Mouse (Mus musculus) forebrain, postnatal 0 days (tissue): ENCODE results near the gene Mthfd2. TPM values are rescaled to one million over a fixed set of nuclear protein-coding genes. Genes with fewer than 3 reads are reported as not detected.
"Not testable (repeated sequence)": the region's sequence is repeated elsewhere in the genome, so short reads cannot be mapped to it uniquely, and the experiment has no call there.

Source experiments
- ATAC-seq: fragments of 200-750 bp; cut with Nextera tagmentation; 2 replicates; pipeline ENCODE4 v1.8.0; 2017; ENCODE audit warnings: mild to moderate bottlenecking, moderate library complexity
- DNase-seq: peaks from one replicate; pipeline ENCODE4 v3.0.0-alpha.2; 2015
- H3K27ac ChIP-seq: fragments of 300-500 bp; sonication (generic); 2 replicates; pipeline ENCODE4 v1.5.1; 2014; ENCODE audit warnings: low read depth, mild to moderate bottlenecking, antibody characterized with exemption, low read length, moderate library complexity, mixed read lengths
- H3K27me3 ChIP-seq: fragments of 300-500 bp; sonication (generic); 2 replicates; pipeline ENCODE4 v1.6.1; 2014; ENCODE audit warnings: mild to moderate bottlenecking, low read length, mixed read lengths; ENCODE audit not compliant: insufficient read depth
- H3K36me3 ChIP-seq: fragments of 300-500 bp; sonication (generic); 2 replicates; pipeline ENCODE4 v1.6.1; 2014; ENCODE audit warnings: mild to moderate bottlenecking, moderate library complexity; ENCODE audit not compliant: insufficient read depth
- H3K4me1 ChIP-seq: fragments of 300-500 bp; sonication (generic); 2 replicates; pipeline ENCODE4 v1.6.1; 2014; ENCODE audit warnings: antibody characterized with exemption; ENCODE audit not compliant: insufficient read depth
- H3K4me2 ChIP-seq: fragments of 300-500 bp; sonication (generic); 2 replicates; pipeline ENCODE4 v1.6.1; 2014; ENCODE audit warnings: low read depth, mild to moderate bottlenecking, moderate library complexity
- H3K4me3 ChIP-seq: fragments of 300-500 bp; sonication (generic); 2 replicates; pipeline ENCODE4 v1.5.1; 2014; ENCODE audit warnings: low read depth, low read length, mixed read lengths
- H3K9ac ChIP-seq: fragments of 300-500 bp; sonication (generic); 2 replicates; pipeline ENCODE4 v1.6.1; 2014; ENCODE audit warnings: mild to moderate bottlenecking
- H3K9me3 ChIP-seq: fragments of 300-500 bp; sonication (generic); 2 replicates; pipeline ENCODE4 v1.6.1; 2016; ENCODE audit warnings: low read length
- CTCF ChIP-seq: sonication (generic); IDR thresholded peaks from 2 replicates; pipeline ENCODE4 v1.5.1; 2016; ENCODE audit warnings: antibody characterized with exemption, control low read depth, low read depth
- WGBS: fragments of 180-500 bp; shearing (Covaris S2); extraction: QIAGEN DNeasy Blood & Tissue Kit; methylation state at CpG from one replicate; pipeline ENCODE4 v1.1.7; 2014; 5-methylcytosine and 5-hydroxymethylcytosine counted together
- polyA plus RNA-seq: library from polyadenylated mRNA; unstranded; fragments of >200 nt; fragmentation: Nextera tagmentation; extraction: Ambion mirVana; gene quantifications from 2 replicates; pipeline ENCODE4 v1.2.1, GENCODE M21; 2015
- total RNA-seq: library from RNA; depleted of rRNA; stranded (reverse); fragments of >200 nt; gene quantifications from 2 replicates; pipeline ENCODE4 v1.2.3, GENCODE M21; 2014

Gene Mthfd2
- total and polyA plus RNA-seq, 2 experiments from 2014 or later, result 21.5 to 31.9 TPM

GRCm38 (mm10) chr6:83350172-83350571 is 24.5 kb upstream of the Mthfd2 start:
- WGBS, result 82% methylated on average over 7 of the region's 7 CpGs
- Histone ChIP-seq H3K36me3 (peaks cover 22% of the 10 kb centered on the region), H3K4me3 (peak overlapping the region; percentile 79), H3K9ac (peak overlapping the region; percentile 92), H3K4me2 (peak overlapping the region; percentile 75), H3K27me3 (no peaks in the 10 kb centered on the region), H3K27ac (no peak overlapping the region), H3K9me3 (no peaks in the 10 kb centered on the region), H3K4me1 (no peaks in the 10 kb centered on the region)
- TF ChIP-seq CTCF, result no peak
- DNase-seq, result no peak
- no peak for ATAC-seq

- Histone ChIP-seq H3K9ac (peak overlapping the region; percentile 92), H3K27me3 (no peaks in the 10 kb centered on the region), H3K9me3 (no peaks in the 10 kb centered on the region), H3K4me3 (peak overlapping the region; percentile 79), H3K27ac (peak overlapping the region; percentile 57), H3K36me3 (peaks cover 15% of the 10 kb centered on the region), H3K4me2 (peak overlapping the region; percentile 75), H3K4me1 (no peaks in the 10 kb centered on the region)
- peak; percentile 83 for DNase-seq
- ATAC-seq, result peak; percentile 97
- peak; percentile 86 for TF ChIP-seq CTCF
- under 1% methylated on average over 53 of the region's 53 CpGs for WGBS
Measured at GRCm38 (mm10) chr6:83349274-83349958, 23.7 kb upstream of the Mthfd2 start.

GRCm38 (mm10) chr6:83348873-83349272 is 23.2 kb upstream of the Mthfd2 start, which contains the start of gene Bola3:
Gene Bola3, plus strand, starts transcription at chr6:83349147.
- H3K4me3 ChIP-seq, result peak within 1 kb of the TSS; percentile 79
- no peaks in the 10 kb centered on the region for H3K9me3 ChIP-seq
- peak within 1 kb of the TSS; percentile 57 for H3K27ac ChIP-seq
- peak; percentile 45 for ATAC-seq
- H3K27me3 ChIP-seq, result no peaks in the 10 kb centered on the region
- peaks cover 9% of the 10 kb centered on the region for H3K36me3 ChIP-seq
- no peaks in the 10 kb centered on the region for H3K4me1 ChIP-seq
- peak within 1 kb of the TSS; percentile 75 for H3K4me2 ChIP-seq
- TF ChIP-seq CTCF, result no peak
- no peak for DNase-seq
- WGBS, result 33% methylated on average over 6 of the region's 6 CpGs
- H3K9ac ChIP-seq, result peak within 1 kb of the TSS; percentile 92

GRCm38 (mm10) chr6:83347916-83348315 is 22.2 kb upstream of the Mthfd2 start:
- DNase-seq, result no peak
- H3K9ac ChIP-seq, result no peak overlapping the region
- H3K4me2 ChIP-seq, result no peak overlapping the region
- TF ChIP-seq CTCF, result no peak
- no peaks in the 10 kb centered on the region for H3K27me3 ChIP-seq
- WGBS, result 86% methylated on average over 3 of the region's 3 CpGs
- no peaks in the 10 kb centered on the region for H3K4me1 ChIP-seq
- H3K27ac ChIP-seq, result no peak overlapping the region
- ATAC-seq, result no peak
- peaks cover 1% of the 10 kb centered on the region; the same call in 1 of the 2 replicates for H3K36me3 ChIP-seq
- H3K4me3 ChIP-seq, result no peak overlapping the region
- no peaks in the 10 kb centered on the region for H3K9me3 ChIP-seq

- not testable (repeated sequence) for H3K27ac ChIP-seq, H3K4me1 ChIP-seq, ATAC-seq, H3K27me3 ChIP-seq, H3K4me3 ChIP-seq, H3K9me3 ChIP-seq, H3K9ac ChIP-seq, H3K4me2 ChIP-seq, DNase-seq
- peaks cover 26% of the 10 kb centered on the region for H3K36me3 ChIP-seq
- WGBS, result 94% methylated on average over 8 of the region's 8 CpGs
Measured at GRCm38 (mm10) chr6:83345285-83345684, 19.6 kb upstream of the Mthfd2 start.

GRCm38 (mm10) chr6:83342957-83343356 is 17.2 kb upstream of the Mthfd2 start:
- Histone ChIP-seq H3K4me1 (no peaks in the 10 kb centered on the region), H3K36me3 (peaks cover 46% of the 10 kb centered on the region), H3K27me3 (no peaks in the 10 kb centered on the region), H3K4me2 (no peak overlapping the region), H3K9me3 (no peaks in the 10 kb centered on the region), H3K4me3 (no peak overlapping the region), H3K27ac (no peak overlapping the region), H3K9ac (no peak overlapping the region)
- DNase-seq (no peak), ATAC-seq (no peak)
- 96% methylated on average over 2 of the region's 2 CpGs for WGBS
- no peak for TF ChIP-seq CTCF

- H3K4me2 ChIP-seq, result no peak overlapping the region
- no peaks in the 10 kb centered on the region for H3K27me3 ChIP-seq
- peaks cover 54% of the 10 kb centered on the region for H3K36me3 ChIP-seq
- WGBS, result 78% methylated on average over 3 of the region's 3 CpGs
- H3K4me1 ChIP-seq, result no peaks in the 10 kb centered on the region
- H3K27ac ChIP-seq, result no peak overlapping the region
- no peaks in the 10 kb centered on the region for H3K9me3 ChIP-seq
- DNase-seq (no peak), ATAC-seq (no peak)
- H3K4me3 ChIP-seq, result no peak overlapping the region
- no peak overlapping the region for H3K9ac ChIP-seq
- TF ChIP-seq CTCF, result no peak
Measured at GRCm38 (mm10) chr6:83341387-83341786, 15.7 kb upstream of the Mthfd2 start.
